Mouse (Mus musculus) Muller cell, postnatal 12 days (primary cell): Measurements from ENCODE around the gene Aqp5.

Experiments
- DNase-seq: peaks from one replicate; pipeline ENCODE4 v3.0.0-alpha.2; 2015; ENCODE audit errors: inconsistent ontology term

The Aqp5 gene

DNA sequence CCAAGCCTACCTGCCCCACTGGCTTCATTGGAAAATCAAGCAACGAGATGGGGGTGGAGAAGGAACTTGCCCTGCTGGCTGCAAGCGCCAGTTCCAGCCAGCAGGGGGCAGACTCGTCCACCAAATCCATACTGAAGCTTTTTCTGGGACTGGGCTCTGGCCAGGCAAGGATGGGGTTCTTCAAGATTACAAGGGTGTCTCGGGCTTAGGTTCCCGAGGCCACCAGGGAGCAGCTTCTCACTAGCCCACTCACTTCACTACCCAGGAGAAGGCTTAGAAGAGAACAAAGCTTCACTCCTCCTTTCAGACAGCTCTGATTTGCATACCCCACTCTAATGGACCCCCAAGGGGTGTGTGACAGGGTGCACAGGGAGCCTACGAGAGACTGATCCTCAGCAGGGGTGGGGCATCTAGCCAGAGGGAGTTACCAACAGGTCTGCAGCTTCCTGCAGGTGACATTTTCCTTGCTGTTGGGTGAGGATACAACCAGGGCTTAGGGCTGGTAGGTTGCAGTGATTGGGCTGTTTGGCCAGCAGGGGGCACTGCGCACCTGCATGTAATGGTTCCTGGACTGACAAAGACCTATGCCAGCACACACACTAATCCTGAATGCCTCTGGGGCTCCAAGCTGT lies 5.6 kb downstream of the Aqp5 start:
- peak; percentile 76 for DNase-seq

DNA sequence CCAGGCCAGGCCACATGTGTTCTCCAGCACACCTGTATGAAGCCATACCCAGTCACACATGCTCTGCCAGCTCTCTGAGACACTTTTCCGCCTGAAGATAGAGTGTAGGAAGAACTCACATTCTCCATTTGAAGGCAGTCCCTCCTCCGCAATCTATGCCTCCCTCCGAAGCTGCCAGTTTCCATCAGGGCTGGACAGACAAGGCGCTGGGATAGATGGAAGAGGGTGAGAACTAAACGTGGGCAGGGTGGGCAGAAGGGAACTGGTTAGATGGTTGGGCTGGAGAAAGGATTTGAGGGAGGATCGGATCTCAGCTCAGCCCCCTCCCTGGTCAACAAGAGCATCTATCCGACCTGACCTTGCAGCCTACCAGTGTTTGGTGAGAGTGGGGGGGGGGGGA lies 6.3 kb downstream of the Aqp5 start:
- no peak for DNase-seq

DNA sequence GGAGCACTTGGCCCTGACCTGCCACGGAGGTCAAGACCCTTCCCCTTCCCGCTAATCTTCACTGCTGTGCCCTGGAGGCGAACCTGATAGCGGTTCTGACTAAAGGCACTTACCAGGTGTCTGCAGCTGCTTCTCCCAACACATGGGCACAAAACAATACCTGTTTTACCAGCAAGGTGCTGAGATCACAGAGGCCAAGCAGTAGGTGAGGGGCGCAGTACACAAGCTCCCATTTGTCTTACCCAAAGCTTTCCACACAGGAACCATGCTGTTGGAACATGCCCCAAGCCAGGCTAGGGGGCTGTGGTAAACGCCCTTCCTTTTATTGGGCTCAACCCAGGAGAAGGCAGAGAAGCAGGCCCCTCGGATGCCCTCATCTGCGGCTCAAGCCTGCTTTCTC lies 7.0 kb downstream of the Aqp5 start:
- DNase-seq, result no peak

DNA sequence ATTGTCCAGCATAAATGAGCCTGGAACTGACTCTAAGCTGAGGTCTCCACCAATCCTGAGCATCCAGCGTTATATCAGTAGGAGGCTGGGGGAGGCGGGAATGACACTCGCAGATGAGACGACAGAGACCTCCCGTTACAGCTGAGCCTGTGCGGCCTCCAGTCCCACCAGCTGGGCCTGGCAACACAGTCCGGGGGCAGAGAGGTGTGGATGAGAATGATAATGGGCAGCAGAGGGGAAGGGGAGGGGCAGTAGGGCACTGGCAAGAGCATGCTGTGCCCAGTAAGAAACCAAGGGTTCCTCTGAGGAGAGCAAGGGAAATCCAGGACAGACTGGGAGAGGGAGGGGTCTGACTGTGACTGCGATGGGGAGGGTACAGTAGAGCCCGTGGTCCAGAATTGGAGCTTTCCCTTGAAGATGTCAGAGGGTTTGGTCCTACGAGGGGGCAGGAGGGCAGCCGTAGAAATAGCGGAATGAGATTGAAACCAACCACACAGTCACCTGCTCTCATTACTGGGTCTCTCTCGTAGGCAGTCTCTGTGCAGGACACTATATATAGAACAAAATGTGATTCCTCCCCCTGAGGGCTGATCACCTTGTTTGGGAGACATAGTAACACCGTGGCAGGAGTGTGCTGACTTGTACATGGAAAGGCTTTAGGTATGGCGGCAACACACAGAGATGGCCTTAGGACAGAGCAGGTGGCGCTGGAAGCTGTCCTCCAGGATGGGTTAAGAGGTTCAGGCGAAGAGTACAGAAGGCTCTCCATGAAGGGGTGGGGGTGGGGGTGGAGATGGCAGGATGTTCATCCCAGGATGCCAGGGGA lies 8.9 kb downstream of the Aqp5 start:
- no peak for DNase-seq

DNA sequence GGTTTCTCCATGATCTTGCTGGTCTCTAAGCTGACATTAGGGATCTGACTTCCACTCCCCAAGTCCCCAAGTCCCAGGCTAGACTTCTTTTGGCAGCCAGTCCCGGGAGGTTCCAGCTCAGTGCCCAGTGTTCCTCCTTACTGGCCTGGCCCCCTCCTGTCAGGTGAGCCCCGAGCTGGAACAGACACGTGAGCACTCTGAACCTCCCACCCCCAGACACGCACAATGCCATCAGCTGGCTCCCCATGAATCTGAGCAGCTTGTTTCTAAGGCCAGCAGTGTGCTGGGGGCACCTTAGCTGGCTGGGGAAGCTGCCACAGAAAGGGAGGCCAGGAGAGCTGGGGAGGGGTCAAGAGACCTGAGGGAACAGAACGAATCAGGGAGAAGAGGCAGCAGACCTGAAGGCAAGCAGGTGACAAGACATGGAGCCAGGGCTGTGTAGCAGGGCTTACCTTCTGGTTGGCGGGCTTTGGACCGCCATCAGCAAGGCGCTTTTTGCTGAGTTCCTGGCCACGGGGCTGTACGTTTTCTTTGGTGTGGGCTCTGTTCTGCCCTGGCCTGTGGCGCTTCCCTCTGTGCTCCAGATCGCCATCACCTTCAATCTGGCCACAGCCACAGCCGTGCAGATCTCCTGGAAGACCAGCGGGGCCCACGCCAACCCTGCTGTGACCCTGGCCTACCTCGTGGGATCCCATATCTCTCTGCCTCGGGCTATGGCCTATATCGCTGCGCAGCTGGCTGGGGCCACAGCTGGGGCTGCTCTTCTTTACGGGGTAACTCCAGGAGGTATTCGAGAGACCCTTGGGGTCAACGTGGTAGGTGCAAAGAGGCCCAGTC lies 10.6 kb downstream of the Aqp5 start, which contains the start of gene Aqp6:
Gene Aqp6 (plus strand): TSS at position 415 of the 837 bp plus-strand sequence.
- no peak for DNase-seq

DNA sequence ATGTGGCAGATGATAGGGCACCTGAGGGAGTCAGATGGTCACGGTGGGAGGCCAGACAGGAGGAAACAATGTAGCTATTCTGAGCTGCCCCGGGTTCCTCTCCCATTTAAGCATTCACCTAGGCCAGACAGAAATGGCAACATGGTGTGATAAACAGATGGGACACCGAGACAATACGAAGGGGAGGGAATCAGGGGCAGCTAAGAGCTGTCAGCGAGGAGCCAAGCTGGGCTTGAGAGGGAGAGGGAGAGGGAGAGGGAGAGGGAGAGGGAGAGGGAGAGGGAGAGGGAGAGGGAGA lies 11.2 kb downstream of the Aqp5 start:
- DNase-seq, result no peak

DNA sequence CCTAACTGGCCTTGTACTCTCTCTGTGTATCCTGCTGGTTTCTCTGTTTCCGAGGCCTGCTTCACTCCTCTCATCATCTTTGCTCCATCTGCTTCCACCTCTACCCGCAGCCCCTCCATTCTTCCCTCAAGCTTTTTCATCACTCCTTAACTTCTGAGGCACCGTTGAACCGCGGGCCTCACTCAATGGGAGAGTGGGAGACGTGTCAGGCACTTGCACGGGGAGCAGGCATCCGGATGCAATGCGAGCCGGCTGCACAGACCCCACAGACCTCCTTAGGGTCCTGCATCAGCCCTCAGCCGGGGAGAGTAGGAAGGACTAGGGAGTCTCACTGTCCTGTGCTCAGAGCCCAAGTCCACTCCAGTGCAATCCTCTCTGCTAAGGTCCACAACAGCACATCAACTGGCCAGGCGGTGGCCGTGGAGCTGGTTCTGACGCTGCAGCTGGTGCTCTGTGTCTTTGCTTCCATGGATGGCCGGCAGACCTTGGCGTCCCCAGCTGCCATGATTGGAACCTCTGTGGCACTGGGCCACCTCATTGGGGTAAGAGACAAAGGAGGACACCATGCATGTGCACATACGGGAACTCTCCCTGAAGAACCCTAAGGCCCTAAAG lies 11.7 kb downstream of the Aqp5 start:
- DNase-seq, result no peak

DNA sequence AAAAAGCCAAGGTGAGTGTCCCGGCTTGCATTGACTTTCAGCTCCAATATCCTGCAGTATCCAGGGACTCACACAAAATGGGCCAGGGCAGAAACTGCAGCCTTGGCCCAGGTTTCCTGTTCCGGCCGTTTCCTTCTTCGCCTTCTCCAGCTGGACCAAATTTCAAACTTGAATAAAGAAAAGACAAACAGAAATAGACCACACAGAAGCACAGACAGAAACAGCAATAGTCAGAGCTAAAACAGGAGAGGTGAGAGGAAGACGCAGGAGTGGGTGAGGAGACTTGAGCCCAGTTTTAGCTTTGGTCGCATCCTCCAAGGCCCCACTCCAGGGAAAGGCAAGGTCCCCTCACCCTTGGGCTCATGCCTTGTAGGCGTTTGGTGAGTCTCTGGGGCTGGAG lies 12.6 kb downstream of the Aqp5 start:
- no peak for DNase-seq

DNA sequence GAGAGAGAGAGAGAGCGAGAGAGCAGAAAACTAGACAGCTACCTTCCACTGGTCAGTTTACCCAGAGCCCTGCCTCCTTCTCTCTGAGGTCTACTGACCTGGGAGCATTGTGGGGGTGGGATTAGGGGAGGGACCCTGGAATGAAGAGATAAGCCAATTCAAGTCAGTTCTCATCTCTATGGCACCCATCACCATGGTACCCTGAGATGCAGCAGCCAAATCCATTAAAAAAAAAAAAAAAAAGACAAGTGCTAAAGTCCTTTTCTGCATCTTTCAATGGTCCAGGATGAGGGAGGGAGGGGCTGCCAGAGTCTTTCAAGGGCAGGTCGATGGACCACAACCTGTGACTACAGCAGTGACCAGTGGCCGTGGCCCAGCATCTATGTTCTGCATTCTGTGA lies 15.0 kb downstream of the Aqp5 start:
- no peak for DNase-seq

DNA sequence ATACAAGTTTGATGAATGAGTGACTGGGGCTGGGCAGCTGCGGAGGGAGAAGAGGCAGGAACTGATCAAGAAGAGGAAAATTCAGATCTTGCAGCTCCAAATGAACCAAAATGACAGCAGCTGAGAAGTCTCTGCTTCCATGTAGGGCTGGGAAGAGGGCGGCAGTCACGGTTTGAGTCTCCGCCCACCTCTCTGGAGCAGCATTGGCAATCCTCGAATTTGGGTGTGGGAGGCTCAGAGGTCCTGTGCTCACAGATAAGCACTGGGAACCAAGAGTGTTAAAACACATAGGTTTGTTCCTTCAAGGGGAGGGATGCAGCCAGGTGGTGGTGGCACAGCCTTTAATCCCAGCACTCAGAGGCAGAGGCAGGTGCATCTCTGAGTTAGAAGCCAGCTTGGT lies 15.9 kb downstream of the Aqp5 start:
- DNase-seq, result no peak

DNA sequence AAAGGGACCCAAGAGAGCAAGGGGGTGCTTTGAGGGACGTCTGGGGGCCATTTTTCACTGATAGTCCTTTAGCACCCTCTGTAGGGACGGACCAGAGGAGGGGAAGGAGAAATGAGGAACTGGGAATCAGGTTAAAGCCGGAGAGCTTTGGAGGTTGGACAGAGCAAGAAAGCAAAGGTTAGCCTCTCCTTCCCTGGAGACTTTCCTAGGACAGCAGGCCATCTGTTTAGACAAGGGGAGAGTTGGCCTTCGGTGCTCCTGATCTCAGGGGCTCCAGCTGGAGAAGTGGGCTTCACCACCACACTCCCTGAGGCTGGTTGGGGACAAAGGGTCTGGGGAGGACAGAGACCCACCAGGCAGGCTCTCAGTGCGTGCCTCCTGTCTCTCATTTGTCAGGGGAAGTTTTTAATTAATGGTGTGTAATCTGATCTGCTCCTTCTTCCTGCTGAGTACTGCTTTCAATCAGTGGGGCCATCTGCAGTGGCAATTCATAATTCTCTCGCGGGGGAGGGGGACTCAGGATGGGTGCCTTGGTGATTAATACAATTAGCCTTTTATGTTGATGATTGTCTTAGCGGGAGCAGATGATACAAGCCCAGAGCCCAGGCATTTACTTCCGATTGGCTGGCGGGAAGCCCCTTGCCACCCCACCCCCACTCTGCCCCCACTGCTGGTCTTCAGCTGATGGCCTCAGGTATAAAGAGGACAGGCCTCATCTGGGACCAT lies 17.0 kb downstream of the Aqp5 start:
- DNase-seq, result peak; percentile 83

DNA sequence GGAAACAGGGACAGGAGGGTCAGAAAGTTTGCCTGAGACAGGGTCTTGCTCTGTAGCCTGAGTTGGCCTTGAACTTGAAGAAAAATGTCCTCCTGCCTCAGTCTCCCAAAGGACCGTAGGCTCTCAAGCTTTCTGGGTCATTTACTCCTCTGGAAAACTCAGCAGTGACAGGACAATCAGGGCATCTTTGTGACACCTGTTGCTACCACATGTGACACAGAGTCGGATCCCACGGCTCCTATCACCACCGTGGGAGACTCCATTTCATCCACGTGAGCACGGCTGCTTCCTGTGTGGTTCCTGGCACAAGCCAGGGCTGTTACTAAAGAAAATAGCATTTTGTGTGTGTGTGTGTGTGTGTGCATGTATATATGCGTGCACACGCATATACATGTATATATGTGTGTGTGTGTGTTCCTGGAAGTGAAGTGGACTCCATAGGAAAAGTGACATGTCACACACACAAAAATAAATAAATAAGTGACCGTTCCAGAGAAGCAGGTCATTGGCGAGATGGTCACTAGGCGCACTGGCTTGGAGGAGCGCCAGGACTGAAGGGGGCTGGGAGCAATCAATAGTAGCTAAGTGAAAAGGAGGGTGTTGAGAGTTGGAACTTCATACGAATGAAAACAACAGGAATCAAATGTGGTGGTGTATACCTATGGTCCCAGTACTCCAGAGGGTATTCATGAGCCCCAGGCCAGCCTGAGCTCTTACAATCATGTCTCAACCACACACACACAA lies 18.0 kb downstream of the Aqp5 start:
- DNase-seq, result no peak

DNA sequence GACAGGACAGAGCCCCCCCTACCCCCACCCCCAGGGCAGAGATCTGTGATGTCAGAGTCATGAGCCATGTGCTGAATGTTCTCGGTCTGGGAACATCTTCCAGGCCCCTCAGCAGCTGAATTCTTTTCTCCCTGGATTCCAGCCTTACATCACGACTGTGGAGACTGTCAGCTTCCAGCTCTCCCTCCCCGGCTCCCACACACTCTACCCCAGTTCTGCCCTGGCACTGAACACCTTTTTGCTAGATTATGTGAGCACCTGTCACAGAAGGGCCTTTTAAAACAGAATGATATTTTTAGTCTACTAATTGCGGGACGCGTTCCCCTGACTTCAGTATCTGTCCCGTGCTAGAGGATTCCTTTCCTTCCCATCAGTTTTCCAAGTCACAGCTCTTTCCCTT lies 21.0 kb downstream of the Aqp5 start:
- no peak for DNase-seq

DNA sequence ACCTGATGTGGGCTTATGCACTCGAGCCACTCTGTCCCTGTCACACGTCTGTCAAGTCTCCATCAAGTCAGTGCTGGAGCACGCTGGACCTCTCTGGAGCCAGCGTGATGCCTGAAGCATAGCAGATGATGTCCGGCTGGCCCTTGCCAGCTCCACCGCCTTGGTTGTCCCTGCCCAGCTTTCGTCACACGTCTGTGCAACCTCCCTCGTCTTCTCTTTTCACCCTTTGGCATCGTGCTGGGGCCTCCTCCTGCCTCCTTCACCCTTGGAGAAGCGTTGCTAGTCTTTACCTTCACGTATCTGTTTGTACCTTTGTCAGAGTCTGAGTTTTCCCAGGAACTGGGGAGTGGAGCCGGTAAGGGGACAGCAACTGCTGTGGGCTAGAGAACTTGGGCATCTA lies 23.7 kb downstream of the Aqp5 start:
- no peak for DNase-seq

DNA sequence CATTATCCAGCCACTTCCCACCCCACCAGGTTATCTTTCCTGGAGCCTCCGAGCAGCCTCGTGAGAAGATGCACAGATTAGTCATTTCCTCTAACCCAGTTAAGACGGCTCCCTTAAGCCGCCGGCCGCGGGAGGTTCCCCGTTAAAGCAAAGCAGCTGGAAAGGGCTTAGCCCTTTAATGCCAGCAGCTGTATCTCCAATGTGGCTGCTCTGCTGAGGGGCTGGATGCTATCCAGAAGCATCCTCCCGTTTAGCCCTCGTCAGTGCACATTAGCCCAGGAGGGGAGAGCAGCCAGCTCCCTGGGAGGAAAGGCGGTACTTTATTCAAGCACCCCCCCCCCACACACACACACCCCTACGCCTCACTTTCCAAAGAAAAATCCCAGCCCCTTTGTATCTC lies 24.2 kb downstream of the Aqp5 start:
- DNase-seq, result peak; percentile 47

DNA sequence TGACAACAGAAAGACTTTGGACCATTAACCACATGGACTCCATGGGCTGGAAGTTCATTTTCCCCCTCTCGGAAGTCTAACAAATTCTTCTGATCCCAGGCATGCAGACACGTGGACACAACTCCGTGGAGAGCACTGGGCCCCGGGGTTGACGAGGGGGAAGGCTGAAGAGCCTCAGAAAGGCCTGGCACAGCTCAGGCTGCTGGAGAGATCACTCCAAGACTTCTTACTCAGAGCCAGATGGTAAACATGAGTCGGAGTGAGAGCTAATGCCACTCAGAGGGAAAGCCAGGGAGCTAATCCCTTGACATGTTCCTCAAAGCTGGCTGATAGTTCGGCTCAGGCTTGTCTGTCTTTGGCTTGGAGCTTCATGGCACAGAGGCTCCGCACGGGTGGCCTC lies 24.7 kb downstream of the Aqp5 start:
- DNase-seq, result peak; percentile 58

DNA sequence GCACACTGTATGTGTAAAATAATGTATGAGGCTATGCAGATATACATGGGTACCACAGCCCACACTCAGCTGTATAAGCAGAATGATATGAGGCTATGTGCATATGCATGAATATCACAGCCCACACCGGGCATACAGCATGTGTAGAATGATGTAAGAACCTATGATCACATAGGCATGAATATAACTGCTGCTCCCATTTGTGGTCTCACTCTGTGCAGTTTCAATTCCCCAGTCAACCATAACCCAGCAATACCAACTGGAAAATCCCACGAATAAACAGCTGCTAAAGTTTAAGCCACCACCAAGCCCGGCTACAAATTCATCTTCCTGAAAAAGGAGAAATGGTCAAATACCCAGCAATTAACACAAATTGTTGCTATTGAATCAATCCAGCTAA lies 28.0 kb downstream of the Aqp5 start:
- DNase-seq, result no peak

DNA sequence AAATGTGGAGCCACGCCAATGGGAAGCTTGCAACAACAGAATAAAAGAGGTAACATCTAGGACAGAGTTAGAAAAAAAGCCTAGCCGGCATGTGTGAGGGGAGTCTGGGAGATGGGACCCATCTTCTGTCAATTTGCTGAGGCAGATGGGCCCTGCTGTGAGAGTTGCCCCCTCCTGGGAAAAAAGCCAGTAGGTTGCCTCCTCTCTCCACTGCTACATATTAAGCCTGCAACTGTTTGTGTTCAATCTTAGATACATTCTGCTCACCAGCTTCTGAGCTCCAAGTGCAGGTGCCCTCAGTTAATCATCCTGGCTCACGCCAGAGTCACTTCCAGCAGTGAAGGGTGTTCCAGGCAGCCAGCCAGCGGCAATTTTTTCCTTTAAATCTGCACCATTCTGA lies 29.2 kb downstream of the Aqp5 start:
- no peak for DNase-seq

DNA sequence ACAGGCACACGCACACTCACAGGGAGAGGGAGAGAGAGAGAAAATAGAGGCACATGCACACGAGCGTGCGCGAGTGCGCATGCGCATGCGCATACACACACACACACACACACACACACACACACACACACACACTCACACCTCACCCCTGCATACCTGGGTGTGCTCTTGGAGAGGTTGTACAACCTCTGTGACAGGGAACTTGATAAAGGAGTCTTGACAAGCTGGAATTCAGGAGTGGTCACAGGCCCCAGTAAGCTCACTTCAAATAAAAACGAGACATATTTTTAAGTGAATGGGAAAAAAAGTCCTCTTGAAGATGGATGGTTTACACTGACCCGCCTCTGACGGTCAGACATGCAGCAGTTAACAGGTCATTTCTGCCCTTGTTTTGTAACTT lies 31.5 kb downstream of the Aqp5 start:
- DNase-seq, result no peak

DNA sequence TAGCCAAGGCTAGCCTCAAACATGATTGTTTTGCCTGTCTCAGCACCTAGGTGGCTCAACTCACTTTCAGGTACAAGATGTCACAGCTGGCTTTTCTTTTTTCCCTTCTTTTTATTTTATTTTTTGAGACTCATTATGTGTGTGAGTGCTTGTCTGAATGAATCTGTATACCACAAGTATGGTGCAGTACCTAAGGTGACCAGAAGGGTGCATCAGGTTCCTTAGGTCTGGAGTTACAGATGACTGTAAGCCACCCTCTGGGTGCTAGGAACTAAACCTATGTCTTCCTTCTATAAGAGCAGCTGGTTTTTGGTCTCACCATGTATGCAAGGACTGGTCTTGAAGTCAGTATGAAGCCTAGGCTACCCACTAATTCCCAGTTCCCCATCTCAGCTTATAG lies 41.0 kb downstream of the Aqp5 start:
- no peak for DNase-seq

DNA sequence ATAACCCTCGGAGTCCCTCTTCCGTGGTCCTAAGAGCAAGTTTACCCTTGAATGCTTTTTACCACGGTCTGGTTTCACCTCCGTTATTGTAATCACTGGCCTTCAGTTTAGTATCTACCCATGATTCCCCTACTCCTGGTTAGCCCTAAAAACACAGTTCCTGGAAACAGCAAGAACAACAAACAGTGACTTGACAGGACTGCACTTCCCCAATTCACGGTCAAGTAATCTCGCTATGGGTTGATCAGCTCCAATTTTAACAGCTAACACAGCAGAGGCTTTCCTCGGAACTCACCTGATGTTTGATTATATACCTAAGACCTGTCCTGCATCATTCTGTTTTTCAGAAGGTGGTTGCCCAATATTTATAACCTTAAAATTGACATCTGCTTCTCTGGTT lies 44.1 kb downstream of the Aqp5 start:
- DNase-seq, result no peak
